Mouse (Mus musculus): ENCODE measurements at regions not wholly inside any gene's neighbourhood (a gene's known extent, or its start where the extent isn't known, plus 50 kb on each side); places are given as distances from the start of the nearest gene placed in this dataset.

GRCm38 (mm10) chr1:35452441-35453107, 602.8 kb downstream of the Plekhb2 start:
- H3K27me3 ChIP-seq (ENCODE audit: control insufficient read depth, insufficient read depth, low read length), result no peaks in the 10 kb centered on the region
- H3K4me3 ChIP-seq (replicated peaks; ENCODE audit: low read depth, low read length), result no peak overlapping the region
- H3K4me2 ChIP-seq (ENCODE audit: low read length), result no peak overlapping the region
- H3K36me3 ChIP-seq (ENCODE audit: control insufficient read depth, insufficient read depth, low read length), result no peaks in the 10 kb centered on the region
- DNase-seq, result no peak
- H3K27ac ChIP-seq (replicated peaks; ENCODE audit: low read depth, low read length), result no peak overlapping the region
- 85% methylated on average over 19 of the region's 19 CpGs for WGBS
- 0 out of 2 replicates have a peak, but pooled peaks cover 3% of the 10 kb centered on the region for H3K4me1 ChIP-seq (ENCODE audit: control insufficient read depth, insufficient read depth, low read length)
- no peaks in the 10 kb centered on the region for H3K9me3 ChIP-seq (ENCODE audit: control insufficient read depth, low read length)
- H3K9ac ChIP-seq (replicated peaks; ENCODE audit: low read length), result no peak overlapping the region
- ATAC-seq (ENCODE audit: low FRiP score, low TSS enrichment), result no peak

- H3K27ac ChIP-seq (replicated peaks; ENCODE audit: low read depth, low read length), result no peak overlapping the region
- H3K27me3 ChIP-seq (ENCODE audit: control insufficient read depth, insufficient read depth, low read length), result no peaks in the 10 kb centered on the region
- ATAC-seq (ENCODE audit: low FRiP score, low TSS enrichment) (no peak), DNase-seq (no peak)
- H3K4me3 ChIP-seq (replicated peaks; ENCODE audit: low read depth, low read length), result no peak overlapping the region
- 0 out of 2 replicates have a peak, but pooled peaks cover 3% of the 10 kb centered on the region for H3K4me1 ChIP-seq (ENCODE audit: control insufficient read depth, insufficient read depth, low read length)
- H3K4me2 ChIP-seq (ENCODE audit: low read length), result no peak overlapping the region
- 69% methylated on average over 9 of the region's 9 CpGs for WGBS
- H3K9ac ChIP-seq (replicated peaks; ENCODE audit: low read length), result no peak overlapping the region
- H3K36me3 ChIP-seq (ENCODE audit: control insufficient read depth, insufficient read depth, low read length), result no peaks in the 10 kb centered on the region
- no peaks in the 10 kb centered on the region for H3K9me3 ChIP-seq (ENCODE audit: control insufficient read depth, low read length)
Observed at GRCm38 (mm10) chr1:35457591-35457990, 607.8 kb downstream of the Plekhb2 start.

GRCm38 (mm10) chr1:35465081-35465480, 603.1 kb upstream of the Hs6st1 start:
- WGBS, result 57% methylated on average over 3 of the region's 3 CpGs
- Histone ChIP-seq H3K9me3 (ENCODE audit: control insufficient read depth, low read length) (no peaks in the 10 kb centered on the region), H3K9ac (replicated peaks; ENCODE audit: low read length) (no peak overlapping the region), H3K4me2 (ENCODE audit: low read length) (no peak overlapping the region), H3K36me3 (ENCODE audit: control insufficient read depth, insufficient read depth, low read length) (no peaks in the 10 kb centered on the region), H3K27me3 (ENCODE audit: control insufficient read depth, insufficient read depth, low read length) (no peaks in the 10 kb centered on the region), H3K4me1 (ENCODE audit: control insufficient read depth, insufficient read depth, low read length) (0 out of 2 replicates have a peak, but pooled peaks cover 5% of the 10 kb centered on the region), H3K27ac (replicated peaks; ENCODE audit: low read depth, low read length) (no peak overlapping the region), H3K4me3 (replicated peaks; ENCODE audit: low read depth, low read length) (no peak overlapping the region)
- peak; percentile 43 for DNase-seq
- no peak for ATAC-seq (ENCODE audit: low FRiP score, low TSS enrichment)

DNA sequence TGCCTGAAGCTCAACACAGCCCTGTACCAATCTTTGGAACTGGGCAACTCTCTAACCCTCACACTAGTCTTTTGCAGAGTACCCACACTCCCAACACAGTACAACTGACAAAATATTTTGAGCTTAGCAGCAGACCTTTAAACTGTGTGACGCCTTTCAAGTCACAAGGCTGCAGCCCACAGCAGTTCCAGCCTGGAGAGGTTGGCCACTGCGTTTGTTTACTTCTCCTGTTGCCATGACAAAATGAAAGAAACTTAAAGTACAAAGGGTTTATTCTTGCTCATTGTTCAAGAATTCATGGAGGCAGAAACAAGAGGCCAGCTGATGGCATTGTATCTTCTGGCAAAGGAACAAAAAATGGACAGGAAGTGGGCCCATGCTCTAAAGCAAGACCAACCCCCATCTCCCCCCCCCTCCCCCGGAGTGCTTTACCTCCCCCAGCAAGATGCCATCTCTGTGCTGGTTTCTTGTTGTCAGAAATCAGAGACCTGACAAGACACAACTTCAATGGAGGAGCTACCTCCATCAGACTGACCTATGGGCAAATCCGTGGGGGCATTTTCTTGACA, 598.9 kb upstream of the Hs6st1 start:
- ATAC-seq (ENCODE audit: low FRiP score, low TSS enrichment), result no peak
- peaks cover 3% of the 10 kb centered on the region; the same call in 1 of the 2 replicates for H3K9me3 ChIP-seq (ENCODE audit: control insufficient read depth, low read length)
- peak; percentile 19 for DNase-seq
- H3K36me3 ChIP-seq (ENCODE audit: control insufficient read depth, insufficient read depth, low read length), result no peaks in the 10 kb centered on the region
- 35% methylated on average over 4 of the region's 4 CpGs for WGBS
- 0 out of 2 replicates have a peak, but pooled peaks cover 5% of the 10 kb centered on the region for H3K4me1 ChIP-seq (ENCODE audit: control insufficient read depth, insufficient read depth, low read length)
- no peak overlapping the region for H3K4me3 ChIP-seq (replicated peaks; ENCODE audit: low read depth, low read length)
- no peak overlapping the region for H3K27ac ChIP-seq (replicated peaks; ENCODE audit: low read depth, low read length)
- H3K27me3 ChIP-seq (ENCODE audit: control insufficient read depth, insufficient read depth, low read length), result no peaks in the 10 kb centered on the region
- no peak overlapping the region for H3K9ac ChIP-seq (replicated peaks; ENCODE audit: low read length)
- H3K4me2 ChIP-seq (ENCODE audit: low read length), result no peak overlapping the region

- Histone ChIP-seq H3K4me2 (ENCODE audit: low read length) (no peak overlapping the region), H3K9me3 (ENCODE audit: control insufficient read depth, low read length) (peaks cover 6% of the 10 kb centered on the region; the same call in 1 of the 2 replicates), H3K9ac (replicated peaks; ENCODE audit: low read length) (no peak overlapping the region), H3K36me3 (ENCODE audit: control insufficient read depth, insufficient read depth, low read length) (no peaks in the 10 kb centered on the region), H3K4me1 (ENCODE audit: control insufficient read depth, insufficient read depth, low read length) (no peaks in the 10 kb centered on the region), H3K27me3 (ENCODE audit: control insufficient read depth, insufficient read depth, low read length) (no peaks in the 10 kb centered on the region), H3K27ac (replicated peaks; ENCODE audit: low read depth, low read length) (no peak overlapping the region), H3K4me3 (replicated peaks; ENCODE audit: low read depth, low read length) (no peak overlapping the region)
- no peak for DNase-seq
- no peak for ATAC-seq (ENCODE audit: low FRiP score, low TSS enrichment)
- WGBS, result 95% methylated on average over 1 of the region's 1 CpGs
Observed at GRCm38 (mm10) chr1:35478262-35478661, 589.9 kb upstream of the Hs6st1 start.

GRCm38 (mm10) chr1:35495963-35496362, 572.2 kb upstream of the Hs6st1 start:
- H3K9me3 ChIP-seq (ENCODE audit: control insufficient read depth, low read length), result no peaks in the 10 kb centered on the region
- H3K27me3 ChIP-seq (ENCODE audit: control insufficient read depth, insufficient read depth, low read length), result no peaks in the 10 kb centered on the region
- H3K36me3 ChIP-seq (ENCODE audit: control insufficient read depth, insufficient read depth, low read length), result no peaks in the 10 kb centered on the region
- H3K4me2 ChIP-seq (ENCODE audit: low read length), result no peak overlapping the region
- DNase-seq (no peak), ATAC-seq (ENCODE audit: low FRiP score, low TSS enrichment) (no peak)
- H3K27ac ChIP-seq (replicated peaks; ENCODE audit: low read depth, low read length), result no peak overlapping the region
- H3K4me1 ChIP-seq (ENCODE audit: control insufficient read depth, insufficient read depth, low read length), result no peaks in the 10 kb centered on the region
- H3K9ac ChIP-seq (replicated peaks; ENCODE audit: low read length), result no peak overlapping the region
- no peak overlapping the region for H3K4me3 ChIP-seq (replicated peaks; ENCODE audit: low read depth, low read length)
- 83% methylated on average over 5 of the region's 5 CpGs for WGBS

GRCm38 (mm10) chr1:35522951-35523350, 545.2 kb upstream of the Hs6st1 start:
- Histone ChIP-seq H3K4me3 (replicated peaks; ENCODE audit: low read depth, low read length) (no peak overlapping the region), H3K36me3 (ENCODE audit: control insufficient read depth, insufficient read depth, low read length) (no peaks in the 10 kb centered on the region), H3K4me2 (ENCODE audit: low read length) (no peak overlapping the region), H3K4me1 (ENCODE audit: control insufficient read depth, insufficient read depth, low read length) (no peaks in the 10 kb centered on the region), H3K27ac (replicated peaks; ENCODE audit: low read depth, low read length) (no peak overlapping the region), H3K9me3 (ENCODE audit: control insufficient read depth, low read length) (no peaks in the 10 kb centered on the region), H3K9ac (replicated peaks; ENCODE audit: low read length) (no peak overlapping the region), H3K27me3 (ENCODE audit: control insufficient read depth, insufficient read depth, low read length) (no peaks in the 10 kb centered on the region)
- ATAC-seq (ENCODE audit: low FRiP score, low TSS enrichment) (no peak), DNase-seq (no peak)
- WGBS, result 81% methylated on average over 5 of the region's 5 CpGs

- Histone ChIP-seq H3K4me3 (replicated peaks; ENCODE audit: low read depth, low read length) (no peak overlapping the region), H3K36me3 (ENCODE audit: control insufficient read depth, insufficient read depth, low read length) (no peaks in the 10 kb centered on the region), H3K9ac (replicated peaks; ENCODE audit: low read length) (no peak overlapping the region), H3K4me2 (ENCODE audit: low read length) (no peak overlapping the region), H3K27me3 (ENCODE audit: control insufficient read depth, insufficient read depth, low read length) (no peaks in the 10 kb centered on the region), H3K4me1 (ENCODE audit: control insufficient read depth, insufficient read depth, low read length) (no peaks in the 10 kb centered on the region), H3K9me3 (ENCODE audit: control insufficient read depth, low read length) (no peaks in the 10 kb centered on the region), H3K27ac (replicated peaks; ENCODE audit: low read depth, low read length) (no peak overlapping the region)
- no peak for ATAC-seq (ENCODE audit: low FRiP score, low TSS enrichment)
- WGBS, result 86% methylated on average over 2 of the region's 2 CpGs
- DNase-seq, result no peak
Observed at GRCm38 (mm10) chr1:35523790-35524362, 544.3 kb upstream of the Hs6st1 start.

DNA sequence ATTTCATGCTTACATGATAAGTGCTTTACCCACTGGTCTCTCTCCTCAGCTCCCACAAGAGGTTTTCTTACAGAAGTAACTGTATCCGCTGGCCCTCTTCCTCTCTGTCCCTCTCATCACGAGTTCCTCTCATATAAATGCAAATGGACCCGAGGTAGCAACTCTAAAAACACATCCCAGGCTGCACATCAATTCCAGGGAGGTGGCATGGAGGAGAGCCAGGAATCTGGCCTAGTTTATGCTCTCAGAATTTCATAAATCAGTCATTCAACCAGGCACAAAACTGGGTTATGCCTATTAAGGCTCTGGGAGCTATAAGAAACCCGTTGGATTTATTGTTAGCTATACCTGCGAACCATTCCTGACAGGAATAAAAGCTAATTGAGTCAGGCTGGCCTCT, 543.4 kb upstream of the Hs6st1 start:
- no peaks in the 10 kb centered on the region for H3K27me3 ChIP-seq (ENCODE audit: control insufficient read depth, insufficient read depth, low read length)
- no peak overlapping the region for H3K4me2 ChIP-seq (ENCODE audit: low read length)
- no peaks in the 10 kb centered on the region for H3K36me3 ChIP-seq (ENCODE audit: control insufficient read depth, insufficient read depth, low read length)
- no peaks in the 10 kb centered on the region for H3K9me3 ChIP-seq (ENCODE audit: control insufficient read depth, low read length)
- no peak for ATAC-seq (ENCODE audit: low FRiP score, low TSS enrichment)
- no peak overlapping the region for H3K9ac ChIP-seq (replicated peaks; ENCODE audit: low read length)
- DNase-seq, result no peak
- H3K4me1 ChIP-seq (ENCODE audit: control insufficient read depth, insufficient read depth, low read length), result no peaks in the 10 kb centered on the region
- 65% methylated on average over 5 of the region's 5 CpGs for WGBS
- no peak overlapping the region for H3K27ac ChIP-seq (replicated peaks; ENCODE audit: low read depth, low read length)
- H3K4me3 ChIP-seq (replicated peaks; ENCODE audit: low read depth, low read length), result no peak overlapping the region
